Mouse (Mus musculus): Measurements from ENCODE around the gene Wfikkn1. TPM values are rescaled to one million over a fixed set of nuclear protein-coding genes. Genes with fewer than 3 reads are reported as not detected.
"Not testable (repeated sequence)": the region's sequence is repeated elsewhere in the genome, so short reads cannot be mapped to it uniquely, and the experiment has no call there.

The Wfikkn1 gene
- polyA plus RNA-seq, 1 experiment from 2014 or later, result 0.68 TPM

GRCm38 (mm10) chr17:25875171-25876136 is 5.2 kb downstream of the Wfikkn1 start:
- peaks cover 17% of the 10 kb centered on the region for H3K4me1 ChIP-seq (ENCODE audit: control insufficient read depth, insufficient read depth, low read length)
- WGBS, result 1% methylated on average over 59 of the region's 59 CpGs

GRCm38 (mm10) chr17:25874721-25875170 is 5.9 kb downstream of the Wfikkn1 start, which contains the start of gene Mettl26:
Gene Mettl26, plus strand, starts transcription at chr17:25875074.
- WGBS, result under 1% methylated on average over 25 of the region's 25 CpGs
- peaks cover 11% of the 10 kb centered on the region for H3K4me1 ChIP-seq (ENCODE audit: control insufficient read depth, insufficient read depth, low read length)
- peak; percentile 55; the same call in 1 of the 2 replicates for ATAC-seq (ENCODE audit: insufficient number of reproducible peaks, low FRiP score, low TSS enrichment, low read depth)

More at GRCm38 (mm10) chr17:25875171-25876136, 5.2 kb downstream of the Wfikkn1 start:
- H3K36me3 ChIP-seq (ENCODE audit: control insufficient read depth, insufficient read depth, low read length), result 0 out of 2 replicates have a peak, but pooled peaks cover 4% of the 10 kb centered on the region
- H3K9ac ChIP-seq (ENCODE audit: low read length), result peak overlapping the region; percentile 72
- peak; percentile 91 for DNase-seq (ENCODE audit: low spot score)
- peak; percentile 86 for ATAC-seq (ENCODE audit: insufficient number of reproducible peaks, low FRiP score, low TSS enrichment, low read depth)
- H3K4me3 ChIP-seq (ENCODE audit: low read depth, low read length), result peak overlapping the region; percentile 76
- peak overlapping the region; percentile 88 for H3K4me2 ChIP-seq (ENCODE audit: low read depth, severe bottlenecking)
- peak overlapping the region; percentile 53 for H3K27ac ChIP-seq (replicated peaks; ENCODE audit: low read depth, low read length)
- H3K9me3 ChIP-seq (ENCODE audit: control insufficient read depth, low read length), result no peaks in the 10 kb centered on the region
- no peaks in the 10 kb centered on the region for H3K27me3 ChIP-seq (ENCODE audit: control insufficient read depth, insufficient read depth, low read length)

GRCm38 (mm10) chr17:25874148-25874720 is 6.4 kb downstream of the Wfikkn1 start:
- DNase-seq (ENCODE audit: low spot score) (no peak), ATAC-seq (ENCODE audit: insufficient number of reproducible peaks, low FRiP score, low TSS enrichment, low read depth) (no peak)
- Histone ChIP-seq H3K27ac (replicated peaks; ENCODE audit: low read depth, low read length) (0 out of 2 replicates have a peak overlapping the region, but pooled peaks have one; percentile 15), H3K4me3 (ENCODE audit: low read depth, low read length) (peak overlapping the region; percentile 76), H3K4me2 (ENCODE audit: low read depth, severe bottlenecking) (peak overlapping the region; percentile 43; the same call in 1 of the 2 replicates), H3K4me1 (ENCODE audit: control insufficient read depth, insufficient read depth, low read length) (peaks cover 11% of the 10 kb centered on the region), H3K36me3 (ENCODE audit: control insufficient read depth, insufficient read depth, low read length) (0 out of 2 replicates have a peak, but pooled peaks cover 4% of the 10 kb centered on the region), H3K27me3 (ENCODE audit: control insufficient read depth, insufficient read depth, low read length) (no peaks in the 10 kb centered on the region), H3K9ac (ENCODE audit: low read length) (peak overlapping the region; percentile 41), H3K9me3 (ENCODE audit: control insufficient read depth, low read length) (no peaks in the 10 kb centered on the region)
- WGBS, result 9% methylated on average over 14 of the region's 14 CpGs

More at GRCm38 (mm10) chr17:25874721-25875170, 5.9 kb downstream of the Wfikkn1 start, which contains the start of gene Mettl26:
- Histone ChIP-seq H3K27me3 (ENCODE audit: control insufficient read depth, insufficient read depth, low read length) (no peaks in the 10 kb centered on the region), H3K4me2 (ENCODE audit: low read depth, severe bottlenecking) (peak within 1 kb of the TSS; percentile 88), H3K9me3 (ENCODE audit: control insufficient read depth, low read length) (no peaks in the 10 kb centered on the region), H3K36me3 (ENCODE audit: control insufficient read depth, insufficient read depth, low read length) (0 out of 2 replicates have a peak, but pooled peaks cover 4% of the 10 kb centered on the region), H3K4me3 (ENCODE audit: low read depth, low read length) (peak within 1 kb of the TSS; percentile 76), H3K27ac (replicated peaks; ENCODE audit: low read depth, low read length) (peak within 1 kb of the TSS; percentile 53), H3K9ac (ENCODE audit: low read length) (peak within 1 kb of the TSS; percentile 72)
- peak; percentile 100 for DNase-seq (ENCODE audit: low spot score)

GRCm38 (mm10) chr17:25873405-25874147 is 7.1 kb downstream of the Wfikkn1 start:
- Histone ChIP-seq H3K4me3 (ENCODE audit: low read depth, low read length) (peak overlapping the region; percentile 76; the same call in 1 of the 2 replicates), H3K9ac (ENCODE audit: low read length) (no peak overlapping the region), H3K4me2 (ENCODE audit: low read depth, severe bottlenecking) (peak overlapping the region; percentile 43; the same call in 1 of the 2 replicates), H3K36me3 (ENCODE audit: control insufficient read depth, insufficient read depth, low read length) (0 out of 2 replicates have a peak, but pooled peaks cover 4% of the 10 kb centered on the region), H3K27ac (replicated peaks; ENCODE audit: low read depth, low read length) (no peak overlapping the region), H3K27me3 (ENCODE audit: control insufficient read depth, insufficient read depth, low read length) (no peaks in the 10 kb centered on the region), H3K9me3 (ENCODE audit: control insufficient read depth, low read length) (no peaks in the 10 kb centered on the region), H3K4me1 (ENCODE audit: control insufficient read depth, insufficient read depth, low read length) (peaks cover 11% of the 10 kb centered on the region)
- DNase-seq (ENCODE audit: low spot score) (no peak), ATAC-seq (ENCODE audit: insufficient number of reproducible peaks, low FRiP score, low TSS enrichment, low read depth) (no peak)
- 80% methylated on average over 11 of the region's 11 CpGs for WGBS

- ATAC-seq (ENCODE audit: insufficient number of reproducible peaks, low FRiP score, low TSS enrichment, low read depth), result no peak
- DNase-seq (ENCODE audit: low spot score), result no peak
- Histone ChIP-seq H3K9me3 (ENCODE audit: control insufficient read depth, low read length) (no peaks in the 10 kb centered on the region), H3K27ac (replicated peaks; ENCODE audit: low read depth, low read length) (no peak overlapping the region), H3K27me3 (ENCODE audit: control insufficient read depth, insufficient read depth, low read length) (no peaks in the 10 kb centered on the region), H3K4me3 (ENCODE audit: low read depth, low read length) (no peak overlapping the region), H3K9ac (ENCODE audit: low read length) (no peak overlapping the region), H3K36me3 (ENCODE audit: control insufficient read depth, insufficient read depth, low read length) (0 out of 2 replicates have a peak, but pooled peaks cover under 1% of the 10 kb centered on the region), H3K4me1 (ENCODE audit: control insufficient read depth, insufficient read depth, low read length) (peaks cover 14% of the 10 kb centered on the region), H3K4me2 (ENCODE audit: low read depth, severe bottlenecking) (no peak overlapping the region)
- WGBS, result 84% methylated on average over 3 of the region's 3 CpGs
Observed at GRCm38 (mm10) chr17:25872676-25873075, 8.0 kb downstream of the Wfikkn1 start.

GRCm38 (mm10) chr17:25871566-25871965 is 9.1 kb downstream of the Wfikkn1 start:
- H3K36me3 ChIP-seq (ENCODE audit: control insufficient read depth, insufficient read depth, low read length); H3K4me3 ChIP-seq (ENCODE audit: low read depth, low read length); DNase-seq (ENCODE audit: low spot score); H3K4me2 ChIP-seq (ENCODE audit: low read depth, severe bottlenecking); H3K9ac ChIP-seq (ENCODE audit: low read length); H3K9me3 ChIP-seq (ENCODE audit: control insufficient read depth, low read length); H3K27ac ChIP-seq (replicated peaks; ENCODE audit: low read depth, low read length); H3K27me3 ChIP-seq (ENCODE audit: control insufficient read depth, insufficient read depth, low read length); ATAC-seq (ENCODE audit: insufficient number of reproducible peaks, low FRiP score, low TSS enrichment, low read depth): not testable (repeated sequence)
- peaks cover 14% of the 10 kb centered on the region for H3K4me1 ChIP-seq (ENCODE audit: control insufficient read depth, insufficient read depth, low read length)

- ATAC-seq (ENCODE audit: insufficient number of reproducible peaks, low FRiP score, low TSS enrichment, low read depth) (no peak), DNase-seq (ENCODE audit: low spot score) (no peak)
- no peak overlapping the region for H3K4me3 ChIP-seq (ENCODE audit: low read depth, low read length)
- no peaks in the 10 kb centered on the region for H3K36me3 ChIP-seq (ENCODE audit: control insufficient read depth, insufficient read depth, low read length)
- no peak overlapping the region for H3K4me2 ChIP-seq (ENCODE audit: low read depth, severe bottlenecking)
- peaks cover 6% of the 10 kb centered on the region for H3K4me1 ChIP-seq (ENCODE audit: control insufficient read depth, insufficient read depth, low read length)
- whole genome bisulfite sequencing, result 83% methylated on average over 2 of the region's 2 CpGs
- H3K9me3 ChIP-seq (ENCODE audit: control insufficient read depth, low read length), result no peaks in the 10 kb centered on the region
- H3K9ac ChIP-seq (ENCODE audit: low read length), result no peak overlapping the region
- H3K27me3 ChIP-seq (ENCODE audit: control insufficient read depth, insufficient read depth, low read length), result no peaks in the 10 kb centered on the region
- H3K27ac ChIP-seq (replicated peaks; ENCODE audit: low read depth, low read length), result no peak overlapping the region
Observed at GRCm38 (mm10) chr17:25869954-25870353, 10.7 kb downstream of the Wfikkn1 start.
